Mouse (Mus musculus) layer of hippocampus, postnatal 10 days (tissue): Measurements from ENCODE around the gene Gm43518. TPM values are rescaled to one million over a fixed set of nuclear protein-coding genes. Genes with fewer than 3 reads are reported as not detected.
A peak's percentile ranks its signal among the peaks of the same experiment; 100 is the strongest.

Experiments used
- DNase-seq, 2 experiments: peaks; one replicate each; pipeline ENCODE4 v3.0.0; 2021; ENCODE audit warnings: low spot score in 2 of 2
- total RNA-seq, 2 experiments: library from RNA; stranded (reverse); gene quantifications; 2 replicates each; pipeline ENCODE4 v1.2.3; 2021

The Gm43518 gene
- total RNA-seq, 2 experiments from 2014 or later = 1.3 to 1.6 TPM

DNA sequence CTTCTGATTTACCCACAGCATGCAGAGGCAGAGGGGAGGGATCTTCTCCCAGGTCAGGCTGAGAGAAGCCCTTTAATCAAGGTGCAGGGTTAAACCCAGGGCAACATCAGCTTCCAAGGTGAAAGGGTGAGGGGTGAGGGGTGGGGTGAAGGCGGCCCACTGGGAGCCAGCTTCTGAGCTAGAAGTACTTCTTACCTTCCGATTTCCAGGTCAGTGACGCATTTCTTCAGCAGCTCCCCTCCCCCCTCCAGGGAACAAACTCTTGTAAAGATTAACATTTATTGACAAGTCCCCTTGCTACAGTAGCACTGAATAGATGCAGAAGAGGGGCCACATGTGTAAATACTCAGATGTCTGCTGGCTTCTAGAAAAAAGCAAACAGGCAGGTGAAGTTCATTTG, 50.0 kb downstream of the Gm43518 start:
- no peak for DNase-seq

DNA sequence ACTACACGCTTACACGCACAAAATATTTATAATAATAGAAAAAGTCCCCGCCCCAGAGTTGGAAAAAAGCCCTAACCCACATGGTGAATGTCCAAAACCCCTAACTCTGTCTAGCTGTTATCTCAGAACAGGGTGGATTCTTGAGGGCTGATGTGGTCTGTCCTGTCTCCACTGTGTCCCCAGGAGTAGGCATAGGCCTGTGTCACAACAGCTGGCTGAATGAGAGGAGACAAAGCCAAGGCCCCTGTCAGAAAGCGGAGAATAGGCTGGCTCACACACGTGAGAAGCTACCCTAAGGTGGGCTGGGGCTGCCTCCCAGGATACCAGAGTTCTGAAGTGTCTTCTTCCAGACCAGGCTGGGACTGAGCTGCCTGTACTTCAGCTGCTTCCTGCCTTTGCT, 50.9 kb downstream of the Gm43518 start:
- no peak for DNase-seq

- DNase-seq = no peak
Measured at GRCm38 (mm10) chr5:123979221-123979979, 52.2 kb downstream of the Gm43518 start.

GRCm38 (mm10) chr5:123979980-123980369, 52.8 kb downstream of the Gm43518 start:
- no peak for DNase-seq

DNA sequence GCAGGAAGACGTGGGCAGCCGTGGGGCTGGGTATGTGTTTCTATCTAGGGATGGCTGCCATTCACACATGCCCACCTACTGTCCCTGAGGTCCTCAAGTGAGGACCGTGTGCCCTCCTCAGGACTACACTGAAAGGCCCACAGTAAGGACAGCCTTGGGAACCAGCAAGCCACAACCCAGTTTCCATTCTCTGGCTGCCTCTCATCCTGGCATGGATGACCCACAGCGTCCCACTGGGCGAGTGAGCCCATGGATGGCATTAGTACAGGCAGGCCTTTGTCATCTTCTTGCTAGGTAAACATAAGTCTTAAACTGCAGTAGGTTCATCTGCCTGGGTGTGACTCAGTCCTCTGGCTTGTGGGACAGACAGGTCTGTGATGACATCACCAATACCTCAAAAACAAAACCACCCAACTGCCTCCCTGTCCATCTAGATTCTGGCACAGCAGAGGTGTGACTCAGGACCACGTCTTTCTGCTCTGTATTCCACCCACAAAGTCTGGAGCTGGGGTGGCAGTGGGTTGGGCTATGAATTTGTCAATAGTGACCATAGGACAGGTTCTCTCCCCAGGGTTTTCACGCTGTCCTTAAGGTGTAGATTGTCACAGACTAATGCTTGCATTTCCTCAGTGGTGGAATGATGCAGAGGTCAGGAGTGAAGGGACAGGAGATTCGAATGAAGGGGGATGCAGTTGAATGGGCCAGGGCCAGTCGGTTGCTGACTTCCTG, 53.5 kb downstream of the Gm43518 start:
- no peak for DNase-seq

DNA sequence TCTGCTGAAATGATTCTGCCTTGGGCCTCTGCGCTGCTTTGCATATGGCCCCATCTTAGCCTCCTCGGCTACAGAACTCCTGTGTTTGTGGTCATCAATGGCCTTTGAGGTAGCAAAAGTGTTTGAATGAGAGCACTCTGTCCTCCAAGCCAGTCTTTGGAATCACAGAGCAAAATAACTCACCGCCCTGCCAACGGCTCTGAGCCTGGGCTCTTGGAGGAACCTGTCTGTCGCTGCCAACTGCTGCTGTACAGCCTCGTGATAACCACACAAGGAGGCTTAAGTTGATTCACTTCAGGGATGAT, 54.0 kb downstream of the Gm43518 start:
- peak in 1 of 2 experiments; percentile 48 for DNase-seq

GRCm38 (mm10) chr5:123982838-123983237, 55.6 kb downstream of the Gm43518 start:
- no peak for DNase-seq

DNA sequence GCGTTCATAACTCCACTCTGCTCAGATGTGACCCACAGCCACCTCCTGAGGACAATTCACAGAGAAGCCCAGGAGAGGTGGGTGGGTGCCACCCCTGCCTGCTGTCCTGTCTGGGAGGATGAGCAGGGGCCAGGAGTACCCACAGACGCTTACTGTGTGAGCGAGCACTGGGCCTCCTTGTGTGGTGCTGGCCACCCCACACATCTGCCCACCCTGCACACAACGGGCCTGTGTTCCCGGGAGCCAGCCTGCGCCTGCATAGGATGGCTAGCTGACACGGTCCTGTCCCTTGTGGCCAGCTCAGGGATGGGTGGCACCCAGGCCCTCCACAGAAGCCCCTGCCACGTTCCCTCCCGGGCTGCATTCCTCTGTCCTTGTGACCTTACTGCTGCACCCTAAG, 58.2 kb downstream of the Gm43518 start:
- no peak for DNase-seq

DNA sequence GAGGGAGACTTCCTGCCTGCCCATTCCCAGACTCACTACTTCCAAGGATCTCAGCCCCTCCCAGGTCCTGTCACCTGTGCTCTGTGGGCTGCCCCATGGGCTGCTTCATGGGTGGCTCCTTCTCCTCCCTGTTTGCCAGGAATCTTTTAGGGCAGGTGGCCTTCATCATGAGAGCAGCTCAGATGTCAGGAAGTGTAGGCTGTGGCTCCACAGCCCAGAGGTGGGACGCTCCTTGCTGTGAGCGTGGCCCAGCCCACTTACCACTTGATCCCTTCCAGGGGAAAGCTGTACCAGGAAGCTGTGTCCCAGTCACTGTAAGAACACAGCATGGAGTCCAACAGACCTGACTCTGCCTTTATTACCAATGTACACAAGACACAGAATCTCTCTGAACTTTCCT, 59.7 kb downstream of the Gm43518 start:
- no peak for DNase-seq

- no peak for DNase-seq
Measured at GRCm38 (mm10) chr5:123987511-123987910, 60.3 kb downstream of the Gm43518 start.

Other genes with a start within 250 kb of the Gm43518 start
- 100 to 1,000 TPM; 119 to 121 TPM for gene Clip1, start 242.8 kb upstream of the Gm43518 start, total RNA-seq
- gene Zcchc8, start 206.3 kb upstream of the Gm43518 start, total RNA-seq = 10 to 100 TPM; 50.5 to 50.7 TPM
- gene Rsrc2, start 178.0 kb upstream of the Gm43518 start, total RNA-seq = 10 to 100 TPM; 97.3 to 98.7 TPM
- gene Kntc1, start 177.7 kb upstream of the Gm43518 start, total RNA-seq = 1 to 10 TPM; 4.5 to 4.9 TPM
- gene Hcar2, start 61.9 kb upstream of the Gm43518 start, total RNA-seq = not detected
- under 1 TPM; 0.66 to 0.85 TPM for gene Hcar1, start 47.4 kb upstream of the Gm43518 start, total RNA-seq
- gene Denr, start 20.2 kb upstream of the Gm43518 start, total RNA-seq = 10 to 100 TPM; 70.7 to 76.0 TPM
- gene Ccdc62, start 3.3 kb downstream of the Gm43518 start, total RNA-seq = 1 to 10 TPM; 2.9 to 3.3 TPM
- gene Hip1r, start 46.2 kb downstream of the Gm43518 start, total RNA-seq = 10 to 100 TPM; 63.7 to 70.1 TPM
- 10 to 100 TPM; 38.4 to 41.6 TPM for gene Vps37b, start 104.9 kb downstream of the Gm43518 start, total RNA-seq
- gene Abcb9, start 168.4 kb downstream of the Gm43518 start, total RNA-seq = 10 to 100 TPM; 30.6 to 32.0 TPM
- gene Ogfod2, start 184.9 kb downstream of the Gm43518 start, total RNA-seq = 10 to 100 TPM; 30.8 to 37.0 TPM
- 10 to 100 TPM; 54.3 to 60.0 TPM for gene Arl6ip4, start 188.7 kb downstream of the Gm43518 start, total RNA-seq